Mouse (Mus musculus): ENCODE measurements around the gene Plxnd1. TPM values are rescaled to one million over a fixed set of nuclear protein-coding genes. Genes with fewer than 3 reads are reported as not detected.

Gene Plxnd1
- total RNA-seq, 2 experiments from 2014 or later: 115 to 121 TPM

- DNase-seq (ENCODE audit: low spot score in 2 of 2): no peak
- intact Hi-C loops (cut with DNase I): no loop called here
Observed at GRCm38 (mm10) chr6:115966227-115966966, 28.4 kb downstream of the Plxnd1 start.

GRCm38 (mm10) chr6:115963656-115964055 lies 31.1 kb downstream of the Plxnd1 start:
- intact Hi-C loops (cut with DNase I): no loop called here
- DNase-seq (ENCODE audit: low spot score in 2 of 2): no peak

GRCm38 (mm10) chr6:115962439-115963085 lies 32.2 kb downstream of the Plxnd1 start:
- intact Hi-C loops (cut with DNase I): no loop called here
- DNase-seq (ENCODE audit: low spot score in 2 of 2): no peak

- intact Hi-C loops (cut with DNase I): no loop called here
- DNase-seq (ENCODE audit: low spot score in 2 of 2): no peak
Observed at GRCm38 (mm10) chr6:115961743-115962142, 33.1 kb downstream of the Plxnd1 start.

GRCm38 (mm10) chr6:115960322-115960721 lies 34.5 kb downstream of the Plxnd1 start:
- no peak for DNase-seq (ENCODE audit: low spot score in 2 of 2)
- intact Hi-C loops (cut with DNase I): no loop called here

GRCm38 (mm10) chr6:115959151-115959691 lies 35.6 kb downstream of the Plxnd1 start:
- no peak for DNase-seq (ENCODE audit: low spot score in 2 of 2)
- intact Hi-C loops (cut with DNase I): loop anchor here (5.0 kb wide), 1 partner anchor 42 kb away; no protein-coding TSS in a partner anchor

GRCm38 (mm10) chr6:115958445-115958844 lies 36.4 kb downstream of the Plxnd1 start:
- intact Hi-C loops (cut with DNase I): loop anchor here (5.0 kb wide), 1 partner anchor 41 kb away; no protein-coding TSS in a partner anchor

GRCm38 (mm10) chr6:115957681-115958080 lies 37.1 kb downstream of the Plxnd1 start:
- no peak for DNase-seq (ENCODE audit: low spot score in 2 of 2)
- intact Hi-C loops (cut with DNase I): loop anchor here (5.0 kb wide), 1 partner anchor 40 kb away; no protein-coding TSS in a partner anchor

More at GRCm38 (mm10) chr6:115958445-115958844, 36.4 kb downstream of the Plxnd1 start:
- no peak for DNase-seq (ENCODE audit: low spot score in 2 of 2)

GRCm38 (mm10) chr6:115956922-115957601 lies 37.7 kb downstream of the Plxnd1 start:
- intact Hi-C loops (cut with DNase I): loop anchor here (5.0 kb wide), 1 partner anchor 40 kb away; no protein-coding TSS in a partner anchor
- no peak for DNase-seq (ENCODE audit: low spot score in 2 of 2)

- no peak for DNase-seq (ENCODE audit: low spot score in 2 of 2)
- intact Hi-C loops (cut with DNase I): loop anchor here (5.0 kb wide), 1 partner anchor 39 kb away; no protein-coding TSS in a partner anchor
Observed at GRCm38 (mm10) chr6:115956418-115956921, 38.3 kb downstream of the Plxnd1 start.

GRCm38 (mm10) chr6:115955664-115956063 lies 39.1 kb downstream of the Plxnd1 start:
- DNase-seq (ENCODE audit: low spot score in 2 of 2): no peak
- intact Hi-C loops (cut with DNase I): loop anchor here (5.0 kb wide), 1 partner anchor 38 kb away; no protein-coding TSS in a partner anchor

- DNase-seq (ENCODE audit: low spot score in 2 of 2): no peak
- intact Hi-C loops (cut with DNase I): loop anchor here (5.0 kb wide), 1 partner anchor 38 kb away; no protein-coding TSS in a partner anchor
Observed at GRCm38 (mm10) chr6:115955169-115955568, 39.6 kb downstream of the Plxnd1 start.

- intact Hi-C loops (cut with DNase I): loop anchor here (5.0 kb wide), 1 partner anchor 37 kb away; no protein-coding TSS in a partner anchor
- no peak for DNase-seq (ENCODE audit: low spot score in 2 of 2)
Observed at GRCm38 (mm10) chr6:115954506-115955074, 40.2 kb downstream of the Plxnd1 start.

- intact Hi-C loops (cut with DNase I): no loop called here
- no peak for DNase-seq (ENCODE audit: low spot score in 2 of 2)
Observed at GRCm38 (mm10) chr6:115946389-115946788, 48.4 kb downstream of the Plxnd1 start.

GRCm38 (mm10) chr6:115945633-115946032 lies 49.2 kb downstream of the Plxnd1 start:
- intact Hi-C loops (cut with DNase I): no loop called here

GRCm38 (mm10) chr6:115944638-115945037 lies 50.2 kb downstream of the Plxnd1 start, which contains the start of gene H1foo:
TSS of gene H1foo (plus strand) at chr6:115944938.
- DNase-seq (ENCODE audit: low spot score in 2 of 2): no peak
- intact Hi-C loops (cut with DNase I): no loop called here

More at GRCm38 (mm10) chr6:115945633-115946032, 49.2 kb downstream of the Plxnd1 start:
- DNase-seq (ENCODE audit: low spot score in 2 of 2): no peak

GRCm38 (mm10) chr6:115943498-115944427 lies 51.0 kb downstream of the Plxnd1 start:
- no peak for DNase-seq (ENCODE audit: low spot score in 2 of 2)
- intact Hi-C loops (cut with DNase I): no loop called here

- intact Hi-C loops (cut with DNase I): no loop called here
- DNase-seq (ENCODE audit: low spot score in 2 of 2): no peak
Observed at GRCm38 (mm10) chr6:115941128-115941527, 53.7 kb downstream of the Plxnd1 start.
